Mouse (Mus musculus) myocyte (in vitro differentiated cells): ENCODE results near the gene F11.

ENCODE experiments used
- MYOD1 ChIP-seq, 3 experiments: IDR thresholded peaks; one replicate each; pipeline ENCODE4 v1.6.1; 2011; ENCODE audit warnings: control low read depth in 2 of 3, low read depth in 2 of 3, mild to moderate bottlenecking in 2 of 3, moderate library complexity in 1 of 3; ENCODE audit not compliant: insufficient read length in 2 of 3, control insufficient read depth in 1 of 3
- POLR2A ChIP-seq: IDR thresholded peaks from one replicate; pipeline ENCODE4 v1.6.1; 2011; ENCODE audit warnings: low read depth, mild to moderate bottlenecking, control low read depth, moderate library complexity; ENCODE audit not compliant: insufficient read length
- POLR2AphosphoS2 ChIP-seq: IDR thresholded peaks from one replicate; pipeline ENCODE4 v1.6.1; 2011; ENCODE audit warnings: low read depth, control low read depth; ENCODE audit not compliant: insufficient read length
- TCF12 ChIP-seq: IDR thresholded peaks from one replicate; pipeline ENCODE4 v1.6.1; 2011; ENCODE audit warnings: mild to moderate bottlenecking, control low read depth; ENCODE audit not compliant: poor library complexity, insufficient read depth, severe bottlenecking
- USF1 ChIP-seq: IDR thresholded peaks from one replicate; pipeline ENCODE4 v1.6.1; 2011; ENCODE audit warnings: low read depth, mild to moderate bottlenecking, control low read depth, moderate library complexity

DNA sequence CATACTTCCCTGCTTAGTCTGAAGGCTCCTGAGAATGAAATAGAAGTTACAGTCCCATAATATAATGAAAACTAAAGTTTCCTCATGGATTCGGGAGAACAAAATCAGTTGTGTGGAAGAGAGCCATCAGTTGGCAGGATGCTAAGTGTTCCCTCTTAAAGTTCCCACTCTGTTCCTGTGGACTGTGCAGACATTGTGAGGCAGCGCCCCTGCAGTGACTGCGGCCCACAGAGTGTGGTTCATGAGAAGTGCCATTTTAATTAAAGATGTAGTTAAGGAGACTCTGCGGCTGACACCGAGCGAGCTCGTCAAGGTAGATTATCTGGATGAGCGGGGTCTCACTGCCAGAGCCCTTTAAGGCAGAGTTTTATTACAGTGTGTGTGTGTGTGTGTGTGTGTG lies 40.6 kb upstream of the F11 start:
- TF ChIP-seq MYOD1 (IDR thresholded peaks at IDR 0.05; ENCODE audit: control insufficient read depth in 1 of 3, insufficient read length in 2 of 3, low read depth in 2 of 3) (no peak), POLR2AphosphoS2 (no peak), POLR2A (no peak), TCF12 (no peak), USF1 (no peak)
